Mouse (Mus musculus) ovary, postnatal 14 days (tissue): ENCODE measurements around the gene Spaca5.

Experiments
- DNase-seq: peaks from one replicate; pipeline ENCODE4 v3.0.0; 2022; ENCODE audit warnings: low spot score

Gene Spaca5

GRCm38 (mm10) chrX:21068106-21068505, at the start of gene Spaca5:
Gene Spaca5 (plus strand): TSS chrX:21068406.
- no peak for DNase-seq

GRCm38 (mm10) chrX:21061460-21061859, 6.7 kb upstream of the Spaca5 start:
- DNase-seq = no peak

GRCm38 (mm10) chrX:21061866-21062543, 6.2 kb upstream of the Spaca5 start, which contains the start of gene Zfp182:
Gene Zfp182 (minus strand): TSS chrX:21062316.
- peak; percentile 43 for DNase-seq

- DNase-seq = no peak
These were observed 5.7 kb upstream of the Spaca5 start for GRCm38 (mm10) chrX:21062544-21062890.

- no peak for DNase-seq
These were observed 20.4 kb downstream of the Spaca5 start for GRCm38 (mm10) chrX:21088645-21088982.

- peak; percentile 27 for DNase-seq
These were observed 21.0 kb downstream of the Spaca5 start, which contains the start of gene Zfp300 for GRCm38 (mm10) chrX:21088983-21089866. Gene Zfp300 (minus strand): TSS chrX:21089527.

- peak; percentile 3 for DNase-seq
These were observed 21.6 kb downstream of the Spaca5 start for GRCm38 (mm10) chrX:21089867-21090239.

- DNase-seq = no peak
These were observed 47.3 kb downstream of the Spaca5 start, which contains the start of gene Ssxa1 for GRCm38 (mm10) chrX:21115520-21115919. Gene Ssxa1 (plus strand): TSS chrX:21115820.
